Mouse (Mus musculus): Measurements from ENCODE around the gene Pard3b. TPM values are rescaled to one million over a fixed set of nuclear protein-coding genes. Genes with fewer than 3 reads are reported as not detected.
A peak's percentile ranks its signal among the peaks of the same experiment; 100 is the strongest.

Gene Pard3b
- total and polyA plus RNA-seq, 2 experiments, result 0.50 to 3.0 TPM

GRCm38 (mm10) chr1:62449193-62449875 is 810.7 kb downstream of the Pard3b start:
- WGBS, result 90% methylated on average over 7 of the region's 7 CpGs
- no peak for TF ChIP-seq CTCF (IDR thresholded peaks at IDR 0.05; ENCODE audit: low read depth, low read length)
- TF ChIP-seq POLR2A (IDR thresholded peaks at IDR 0.05; ENCODE audit: extremely low read depth, insufficient read depth, low read length), result no peak
- H3K9ac ChIP-seq (ENCODE audit: low read depth, low read length), result no peak overlapping the region
- no peak overlapping the region for H3K27ac ChIP-seq (replicated peaks; ENCODE audit: insufficient read depth, low read depth, low read length)
- no peaks in the 10 kb centered on the region for H3K4me1 ChIP-seq (ENCODE audit: control insufficient read depth, insufficient read depth, low read length)
- H3K36me3 ChIP-seq (ENCODE audit: control insufficient read depth, insufficient read depth, low read length), result no peaks in the 10 kb centered on the region
- H3K27me3 ChIP-seq (ENCODE audit: control insufficient read depth, insufficient read depth, low read length), result no peaks in the 10 kb centered on the region
- no peak overlapping the region for H3K4me3 ChIP-seq (ENCODE audit: insufficient read depth, low read depth, low read length)
- DNase-seq (ENCODE audit: extremely low read depth, low read depth, low spot score), result no peak
- no peaks in the 10 kb centered on the region for H3K79me2 ChIP-seq (ENCODE audit: control insufficient read depth, insufficient read depth, low read length)

- Histone ChIP-seq H3K4me1 (ENCODE audit: control insufficient read depth, insufficient read depth, low read length) (peaks cover 9% of the 10 kb centered on the region), H3K27ac (replicated peaks; ENCODE audit: insufficient read depth, low read depth, low read length) (no peak overlapping the region), H3K79me2 (ENCODE audit: control insufficient read depth, insufficient read depth, low read length) (no peaks in the 10 kb centered on the region), H3K9ac (ENCODE audit: low read depth, low read length) (no peak overlapping the region), H3K4me3 (ENCODE audit: insufficient read depth, low read depth, low read length) (no peak overlapping the region), H3K27me3 (ENCODE audit: control insufficient read depth, insufficient read depth, low read length) (no peaks in the 10 kb centered on the region), H3K36me3 (ENCODE audit: control insufficient read depth, insufficient read depth, low read length) (no peaks in the 10 kb centered on the region)
- WGBS, result 33% methylated on average over 8 of the region's 8 CpGs
- no peak for TF ChIP-seq CTCF (IDR thresholded peaks at IDR 0.05; ENCODE audit: low read depth, low read length)
- TF ChIP-seq POLR2A (IDR thresholded peaks at IDR 0.05; ENCODE audit: extremely low read depth, insufficient read depth, low read length), result no peak
- peak; percentile 83 for DNase-seq (ENCODE audit: extremely low read depth, low read depth, low spot score)
Measured at GRCm38 (mm10) chr1:62465536-62465935, 826.9 kb downstream of the Pard3b start.

GRCm38 (mm10) chr1:62466544-62466943 is 827.9 kb downstream of the Pard3b start:
- no peaks in the 10 kb centered on the region for H3K36me3 ChIP-seq (ENCODE audit: control insufficient read depth, insufficient read depth, low read length)
- no peak overlapping the region for H3K27ac ChIP-seq (replicated peaks; ENCODE audit: insufficient read depth, low read depth, low read length)
- 95% methylated on average over 1 of the region's 1 CpGs for WGBS
- peaks cover 9% of the 10 kb centered on the region for H3K4me1 ChIP-seq (ENCODE audit: control insufficient read depth, insufficient read depth, low read length)
- no peak overlapping the region for H3K4me3 ChIP-seq (ENCODE audit: insufficient read depth, low read depth, low read length)
- no peak for TF ChIP-seq POLR2A (IDR thresholded peaks at IDR 0.05; ENCODE audit: extremely low read depth, insufficient read depth, low read length)
- no peaks in the 10 kb centered on the region for H3K27me3 ChIP-seq (ENCODE audit: control insufficient read depth, insufficient read depth, low read length)
- H3K9ac ChIP-seq (ENCODE audit: low read depth, low read length), result no peak overlapping the region
- DNase-seq (ENCODE audit: extremely low read depth, low read depth, low spot score), result no peak
- H3K79me2 ChIP-seq (ENCODE audit: control insufficient read depth, insufficient read depth, low read length), result no peaks in the 10 kb centered on the region

DNA sequence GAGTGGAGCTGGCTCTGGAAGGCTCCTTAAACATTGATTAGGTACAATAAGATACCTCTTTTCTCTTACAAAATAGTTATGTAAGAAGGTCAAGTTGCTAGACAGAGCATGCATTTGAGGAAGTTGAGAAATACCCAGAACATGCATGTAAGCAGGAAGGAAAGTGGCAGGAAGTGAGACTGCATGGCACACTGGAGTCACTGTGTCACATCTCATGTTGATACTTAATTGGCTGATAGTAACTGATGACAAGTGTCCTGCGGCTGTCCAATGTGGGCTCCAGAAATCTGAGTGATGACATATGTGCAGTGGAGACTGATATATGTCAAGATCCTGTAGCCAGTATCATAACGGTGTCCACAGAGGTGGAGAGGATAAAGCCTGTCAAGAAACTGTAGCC is 844.4 kb downstream of the Pard3b start:
- Histone ChIP-seq H3K4me1 (ENCODE audit: control insufficient read depth, insufficient read depth, low read length) (no peaks in the 10 kb centered on the region), H3K36me3 (ENCODE audit: control insufficient read depth, insufficient read depth, low read length) (no peaks in the 10 kb centered on the region), H3K9ac (ENCODE audit: low read depth, low read length) (no peak overlapping the region), H3K4me3 (ENCODE audit: insufficient read depth, low read depth, low read length) (no peak overlapping the region), H3K79me2 (ENCODE audit: control insufficient read depth, insufficient read depth, low read length) (no peaks in the 10 kb centered on the region), H3K27me3 (ENCODE audit: control insufficient read depth, insufficient read depth, low read length) (no peaks in the 10 kb centered on the region), H3K27ac (replicated peaks; ENCODE audit: insufficient read depth, low read depth, low read length) (no peak overlapping the region)
- no peak for DNase-seq (ENCODE audit: extremely low read depth, low read depth, low spot score)
- TF ChIP-seq CTCF (IDR thresholded peaks at IDR 0.05; ENCODE audit: low read depth, low read length) (no peak), POLR2A (IDR thresholded peaks at IDR 0.05; ENCODE audit: extremely low read depth, insufficient read depth, low read length) (no peak)
- 85% methylated on average over 2 of the region's 2 CpGs for WGBS

- H3K27me3 ChIP-seq (ENCODE audit: control insufficient read depth, insufficient read depth, low read length), result no peaks in the 10 kb centered on the region
- WGBS, result 83% methylated on average over 6 of the region's 6 CpGs
- H3K79me2 ChIP-seq (ENCODE audit: control insufficient read depth, insufficient read depth, low read length), result no peaks in the 10 kb centered on the region
- no peaks in the 10 kb centered on the region for H3K36me3 ChIP-seq (ENCODE audit: control insufficient read depth, insufficient read depth, low read length)
- TF ChIP-seq CTCF (IDR thresholded peaks at IDR 0.05; ENCODE audit: low read depth, low read length) (no peak), POLR2A (IDR thresholded peaks at IDR 0.05; ENCODE audit: extremely low read depth, insufficient read depth, low read length) (no peak)
- H3K4me1 ChIP-seq (ENCODE audit: control insufficient read depth, insufficient read depth, low read length), result no peaks in the 10 kb centered on the region
- no peak for DNase-seq (ENCODE audit: extremely low read depth, low read depth, low spot score)
- H3K4me3 ChIP-seq (ENCODE audit: insufficient read depth, low read depth, low read length), result no peak overlapping the region
- H3K27ac ChIP-seq (replicated peaks; ENCODE audit: insufficient read depth, low read depth, low read length), result no peak overlapping the region
- H3K9ac ChIP-seq (ENCODE audit: low read depth, low read length), result no peak overlapping the region
Measured at GRCm38 (mm10) chr1:62488871-62489270, 850.2 kb downstream of the Pard3b start.

DNA sequence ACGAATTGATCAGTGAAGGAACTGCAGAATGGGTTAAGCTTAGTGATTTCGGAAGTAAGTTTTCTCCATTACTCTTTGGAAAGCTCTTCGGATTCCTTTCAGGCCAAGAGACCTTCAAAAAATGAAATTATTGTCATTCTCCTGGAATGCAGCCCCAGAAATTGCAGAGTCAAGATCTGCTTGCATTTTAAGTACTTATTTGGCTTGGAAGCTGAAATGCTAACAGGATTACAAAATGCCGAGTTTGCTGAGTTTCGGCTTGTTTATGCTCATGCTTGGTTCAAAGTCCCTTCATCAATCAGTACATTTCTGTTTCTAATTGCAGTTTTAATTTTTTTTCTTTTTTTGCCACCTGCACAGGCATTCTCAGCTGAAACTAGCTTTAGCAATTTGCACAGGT is 860.5 kb downstream of the Pard3b start:
- DNase-seq (ENCODE audit: extremely low read depth, low read depth, low spot score), result peak; percentile 93
- Histone ChIP-seq H3K4me1 (ENCODE audit: control insufficient read depth, insufficient read depth, low read length) (peaks cover 8% of the 10 kb centered on the region), H3K79me2 (ENCODE audit: control insufficient read depth, insufficient read depth, low read length) (no peaks in the 10 kb centered on the region), H3K27ac (replicated peaks; ENCODE audit: insufficient read depth, low read depth, low read length) (no peak overlapping the region), H3K36me3 (ENCODE audit: control insufficient read depth, insufficient read depth, low read length) (no peaks in the 10 kb centered on the region), H3K27me3 (ENCODE audit: control insufficient read depth, insufficient read depth, low read length) (no peaks in the 10 kb centered on the region), H3K9ac (ENCODE audit: low read depth, low read length) (no peak overlapping the region), H3K4me3 (ENCODE audit: insufficient read depth, low read depth, low read length) (no peak overlapping the region)
- WGBS, result 22% methylated on average over 5 of the region's 5 CpGs
- TF ChIP-seq POLR2A (IDR thresholded peaks at IDR 0.05; ENCODE audit: extremely low read depth, insufficient read depth, low read length), result no peak
- no peak for TF ChIP-seq CTCF (IDR thresholded peaks at IDR 0.05; ENCODE audit: low read depth, low read length)

Measured in liver, adult 2 months (tissue).